ENCODE assay signal across 25 mouse cellular contexts in the genomic region with DNA sequence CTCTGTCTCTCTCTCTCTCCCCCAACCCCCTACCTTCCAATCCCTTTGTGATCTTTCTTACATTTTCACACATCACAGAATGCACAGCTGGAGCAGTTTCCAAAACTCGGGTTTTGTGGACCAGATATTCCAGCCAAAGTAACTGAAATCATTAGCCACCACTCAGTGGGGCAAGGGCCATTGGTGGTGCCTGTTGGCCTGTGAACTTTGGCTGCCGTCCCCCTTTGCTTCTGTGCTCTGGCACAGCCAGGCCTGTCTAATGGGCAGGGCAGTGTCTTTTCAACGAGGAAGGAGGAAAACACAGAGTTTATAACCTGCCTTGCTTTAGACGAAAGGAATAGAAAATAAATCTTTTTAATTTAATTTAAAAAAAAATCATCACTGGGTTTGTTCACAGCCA.
DNase-seq lines count a peak whose midpoint lies in the region; ATAC-seq lines count a peak whose summit lies in the region.
"Had no signal": no experiment of that assay in that cellular context is flagged by ENCODE, and none has a peak within 500 bp of the region (broad histone marks: within the 10 kb centered on the region; RNA-seq: fewer than 3 reads in every experiment).

No protein-coding gene starts in this region.

- no peak overlapping the region for H3K4me3 ChIP-seq in kidney, embryonic 16.5 days (ENCODE audit: low read length)
- H3K4me3 ChIP-seq in hindbrain, embryonic 13.5 days = no peak overlapping the region
- H3K4me3 ChIP-seq: liver, embryonic 13.5 days had no signal

- H3K9me3 ChIP-seq in kidney, embryonic 16.5 days (ENCODE audit: low read length) = no peaks in the 10 kb centered on the region
- no peaks in the 10 kb centered on the region for H3K9me3 ChIP-seq in hindbrain, embryonic 13.5 days
- H3K9me3 ChIP-seq: liver, embryonic 13.5 days had no signal

- H3K4me2 ChIP-seq in kidney, embryonic 16.5 days (replicated peaks; ENCODE audit: low read depth, low read length) = no peak overlapping the region
- no peak overlapping the region for H3K4me2 ChIP-seq in hindbrain, embryonic 13.5 days
- H3K4me2 ChIP-seq: heart, embryonic 11.5 days; hindbrain, embryonic 14.5 days; liver, embryonic 13.5 days had no signal

- 49% methylated on average over 4 of the region's 4 CpGs for WGBS in kidney, embryonic 16.5 days
- WGBS in hindbrain, embryonic 13.5 days = 69% methylated on average over 4 of the region's 4 CpGs

- no peaks in the 10 kb centered on the region for H3K36me3 ChIP-seq in kidney, embryonic 16.5 days (ENCODE audit: insufficient read depth, low read length)
- H3K36me3 ChIP-seq in hindbrain, embryonic 13.5 days = no peaks in the 10 kb centered on the region
- H3K36me3 ChIP-seq: liver, embryonic 13.5 days had no signal

- no peak for ATAC-seq in kidney, embryonic 16.5 days (ENCODE audit: low FRiP score, low TSS enrichment)
- ATAC-seq in erythroblast, adult 5-6 weeks (replicated peaks; ENCODE audit: low FRiP score, poor library complexity, severe bottlenecking) = no peak
- no peak for ATAC-seq in hindbrain, embryonic 13.5 days (ENCODE audit: low FRiP score)
- ATAC-seq: CD4-positive, CD25-positive, alpha-beta regulatory T cell, adult 4 months had no signal

- no peak overlapping the region for H3K9ac ChIP-seq in kidney, embryonic 16.5 days (replicated peaks; ENCODE audit: low read length)
- no peak overlapping the region for H3K9ac ChIP-seq in hindbrain, embryonic 13.5 days
- H3K9ac ChIP-seq: hindbrain, embryonic 14.5 days; liver, embryonic 13.5 days had no signal

- peak; percentile 22 for DNase-seq in adrenal gland, postnatal 25 days
- no peak for DNase-seq in adrenal gland, adult 18-20 months (ENCODE audit: low spot score in 2 of 2)
- DNase-seq in kidney, adult 8-10 months = peak; percentile 66 to 71
- DNase-seq in kidney, postnatal 10 days = peak; percentile 35
- DNase-seq: cerebellum, adult 11 months; cerebellum, adult 9-10 months; cerebellum, postnatal 36 days; gastrocnemius, postnatal 25 days; heart, adult 18-20 months; heart, postnatal 4 days; layer of hippocampus, postnatal 36 days; left cerebral cortex, postnatal 4 days; liver, embryonic 13.5 days; lung, adult 2 months; midbrain, embryonic 14.5 days; right cerebral cortex, postnatal 14 days; thymus, postnatal 4 days had no signal

- no peaks in the 10 kb centered on the region for H3K27me3 ChIP-seq in kidney, embryonic 16.5 days (ENCODE audit: insufficient read depth, low read length)
- no peaks in the 10 kb centered on the region for H3K27me3 ChIP-seq in hindbrain, embryonic 13.5 days
- H3K27me3 ChIP-seq: liver, embryonic 13.5 days had no signal

- H3K27ac ChIP-seq in kidney, embryonic 16.5 days (ENCODE audit: low read length) = no peak overlapping the region
- no peak overlapping the region for H3K27ac ChIP-seq in hindbrain, embryonic 13.5 days
- H3K27ac ChIP-seq: hindbrain, embryonic 14.5 days; kidney, postnatal 0 days; liver, embryonic 13.5 days; macrophage had no signal

- no peaks in the 10 kb centered on the region for H3K4me1 ChIP-seq in kidney, embryonic 16.5 days (ENCODE audit: insufficient read depth, low read length)
- H3K4me1 ChIP-seq in hindbrain, embryonic 13.5 days (replicated peaks) = peaks cover 11% of the 10 kb centered on the region
- H3K4me1 ChIP-seq: liver, embryonic 13.5 days had no signal

Comparison
In these comparisons a context has a peak if more than half of its experiments do, and no peak if none do; other contexts are left out.
1. DNase-seq: peak in adrenal gland, postnatal 25 days (single experiment), kidney, adult 8-10 months (2 of 2) and kidney, postnatal 10 days (single experiment); none in adrenal gland, adult 18-20 months (0 of 2).